Mouse (Mus musculus): ENCODE data around the gene Sema5a.

Gene Sema5a

GRCm38 (mm10) chr15:32437654-32438053 is 193.0 kb downstream of the Sema5a start:
- no peak for DNase-seq (ENCODE audit: low spot score in 2 of 2)

GRCm38 (mm10) chr15:32442745-32443144 is 198.1 kb downstream of the Sema5a start:
- no peak for DNase-seq (ENCODE audit: low spot score in 2 of 2)

GRCm38 (mm10) chr15:32447558-32448349 is 203.1 kb downstream of the Sema5a start:
- no peak for DNase-seq (ENCODE audit: low spot score in 2 of 2)

GRCm38 (mm10) chr15:32459046-32459445 is 214.4 kb downstream of the Sema5a start:
- no peak for DNase-seq (ENCODE audit: low spot score in 2 of 2)

- DNase-seq (ENCODE audit: low spot score in 2 of 2) = no peak
Observed at GRCm38 (mm10) chr15:32460238-32460637, 215.6 kb downstream of the Sema5a start.

GRCm38 (mm10) chr15:32471480-32472050 is 227.0 kb downstream of the Sema5a start:
- no peak for DNase-seq (ENCODE audit: low spot score in 2 of 2)

- DNase-seq (ENCODE audit: low spot score in 2 of 2) = no peak
Observed at GRCm38 (mm10) chr15:32480747-32481146, 236.1 kb downstream of the Sema5a start.

- DNase-seq (ENCODE audit: low spot score in 2 of 2) = no peak
Observed at GRCm38 (mm10) chr15:32485064-32485964, 240.7 kb downstream of the Sema5a start.

- DNase-seq (ENCODE audit: low spot score in 2 of 2) = no peak
Observed at GRCm38 (mm10) chr15:32487968-32488367, 243.4 kb downstream of the Sema5a start.

- no peak for DNase-seq (ENCODE audit: low spot score in 2 of 2)
Observed at GRCm38 (mm10) chr15:32494219-32494618, 249.6 kb downstream of the Sema5a start.

- DNase-seq (ENCODE audit: low spot score in 2 of 2) = no peak
Observed at GRCm38 (mm10) chr15:32494899-32495298, 250.3 kb downstream of the Sema5a start.

- no peak for DNase-seq (ENCODE audit: low spot score in 2 of 2)
Observed at GRCm38 (mm10) chr15:32496880-32497279, 252.3 kb downstream of the Sema5a start.

- no peak for DNase-seq (ENCODE audit: low spot score in 2 of 2)
Observed at GRCm38 (mm10) chr15:32505941-32506340, 261.3 kb downstream of the Sema5a start.

GRCm38 (mm10) chr15:32508282-32508681 is 263.7 kb downstream of the Sema5a start:
- DNase-seq (ENCODE audit: low spot score in 2 of 2) = no peak

GRCm38 (mm10) chr15:32514877-32515276 is 270.3 kb downstream of the Sema5a start:
- DNase-seq (ENCODE audit: low spot score in 2 of 2) = no peak

- no peak for DNase-seq (ENCODE audit: low spot score in 2 of 2)
Observed at GRCm38 (mm10) chr15:32517954-32518353, 273.3 kb downstream of the Sema5a start.

GRCm38 (mm10) chr15:32532539-32532938 is 287.9 kb downstream of the Sema5a start:
- DNase-seq (ENCODE audit: low spot score in 2 of 2) = no peak

- DNase-seq (ENCODE audit: low spot score in 2 of 2) = no peak
Observed at GRCm38 (mm10) chr15:32533541-32534080, 289.0 kb downstream of the Sema5a start.

- DNase-seq (ENCODE audit: low spot score in 2 of 2) = no peak
Observed at GRCm38 (mm10) chr15:32536755-32537503, 292.3 kb downstream of the Sema5a start.

- no peak for DNase-seq (ENCODE audit: low spot score in 2 of 2)
Observed at GRCm38 (mm10) chr15:32537504-32537792, 292.8 kb downstream of the Sema5a start.

GRCm38 (mm10) chr15:32538092-32538491 is 293.5 kb downstream of the Sema5a start:
- no peak for DNase-seq (ENCODE audit: low spot score in 2 of 2)

GRCm38 (mm10) chr15:32542746-32543145 is 298.1 kb downstream of the Sema5a start:
- no peak for DNase-seq (ENCODE audit: low spot score in 2 of 2)
